Mouse (Mus musculus): Measurements from ENCODE around the gene Cgref1. TPM values are rescaled to one million over a fixed set of nuclear protein-coding genes. Genes with fewer than 3 reads are reported as not detected.

Gene Cgref1
- polyA plus RNA-seq, 1 experiment: not detected

DNA sequence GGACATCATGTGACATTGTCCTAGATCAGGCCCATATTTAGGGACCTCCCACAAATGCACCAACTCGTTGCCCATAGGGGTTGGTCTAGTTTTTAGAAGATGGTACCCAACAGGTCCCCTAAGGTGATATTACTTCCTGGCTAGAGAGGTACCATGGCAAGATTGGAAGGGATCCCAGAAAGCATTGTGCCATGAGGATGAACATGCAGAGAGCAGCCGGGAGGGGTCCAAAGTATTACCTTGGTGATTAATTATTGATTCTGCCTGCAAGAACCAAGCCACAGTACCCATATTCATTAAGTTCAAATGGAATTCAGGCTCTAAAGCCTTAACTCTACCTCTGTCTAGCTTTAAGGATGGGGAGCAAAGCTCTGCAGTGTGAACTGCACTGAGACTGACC is 19.3 kb downstream of the Cgref1 start:
- no peak for TF ChIP-seq GATA1 (IDR thresholded peaks at IDR 0.05; ENCODE audit: low read length)

DNA sequence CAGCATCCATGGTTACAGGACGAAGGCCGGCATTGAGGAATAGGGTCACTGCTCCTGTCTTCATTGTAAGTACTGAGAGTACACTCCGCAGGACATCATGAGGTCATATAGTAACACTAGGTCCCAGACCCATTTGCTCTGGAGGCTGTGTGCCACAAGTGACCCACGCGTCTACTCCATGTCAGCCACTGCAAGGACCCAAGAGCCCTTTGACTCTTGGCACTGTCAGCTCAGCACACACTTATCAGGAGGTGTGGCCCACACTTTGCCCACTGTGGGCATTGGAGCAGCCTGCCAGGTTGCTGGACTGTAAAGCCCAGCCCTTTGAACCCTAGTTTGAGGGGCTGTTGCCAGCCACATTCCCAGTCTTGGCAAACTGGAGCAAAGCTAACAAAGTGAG is 20.2 kb downstream of the Cgref1 start:
- no peak for TF ChIP-seq GATA1 (IDR thresholded peaks at IDR 0.05; ENCODE audit: low read length)

DNA sequence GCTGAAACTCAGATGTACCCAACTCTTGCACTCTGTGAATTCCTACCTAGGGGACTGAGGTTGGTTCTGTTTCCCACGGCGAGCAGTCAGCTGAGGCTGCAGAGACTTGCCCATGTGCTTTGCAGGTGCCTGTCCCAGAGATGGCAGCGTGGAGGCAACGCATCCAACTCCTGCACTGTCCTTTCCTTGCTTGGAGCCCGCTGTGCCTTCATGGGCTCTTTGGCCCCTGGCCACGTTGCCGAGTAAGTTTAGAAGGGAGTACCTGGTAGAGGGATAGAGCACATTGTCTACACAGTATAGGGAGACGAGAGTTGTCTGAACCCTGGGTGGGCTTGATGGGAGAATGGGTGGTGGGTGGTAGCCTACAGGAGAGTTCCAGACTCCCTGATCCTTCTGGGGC is 20.8 kb downstream of the Cgref1 start:
- no peak for TF ChIP-seq GATA1 (IDR thresholded peaks at IDR 0.05; ENCODE audit: low read length)

DNA sequence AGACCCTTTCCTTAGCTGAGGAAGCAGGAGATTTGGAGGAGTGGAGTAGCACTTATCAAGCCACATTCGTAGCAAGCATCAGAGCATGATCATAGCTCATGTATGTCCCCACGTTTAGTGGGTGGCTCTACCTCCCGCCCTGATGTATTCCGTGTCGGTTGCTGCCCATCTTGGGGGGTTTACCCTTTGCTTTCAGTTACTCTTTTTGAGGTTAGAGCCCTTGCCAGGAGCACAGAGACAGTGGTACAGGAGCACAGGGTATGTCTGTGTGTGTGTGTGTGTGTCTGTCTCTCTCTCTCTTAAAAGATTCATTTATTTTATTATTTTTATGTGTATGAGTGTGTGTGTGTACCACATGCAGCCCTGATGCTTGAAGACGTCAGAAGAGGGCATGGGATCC is 22.3 kb downstream of the Cgref1 start:
- no peak for TF ChIP-seq GATA1 (IDR thresholded peaks at IDR 0.05; ENCODE audit: low read length)

DNA sequence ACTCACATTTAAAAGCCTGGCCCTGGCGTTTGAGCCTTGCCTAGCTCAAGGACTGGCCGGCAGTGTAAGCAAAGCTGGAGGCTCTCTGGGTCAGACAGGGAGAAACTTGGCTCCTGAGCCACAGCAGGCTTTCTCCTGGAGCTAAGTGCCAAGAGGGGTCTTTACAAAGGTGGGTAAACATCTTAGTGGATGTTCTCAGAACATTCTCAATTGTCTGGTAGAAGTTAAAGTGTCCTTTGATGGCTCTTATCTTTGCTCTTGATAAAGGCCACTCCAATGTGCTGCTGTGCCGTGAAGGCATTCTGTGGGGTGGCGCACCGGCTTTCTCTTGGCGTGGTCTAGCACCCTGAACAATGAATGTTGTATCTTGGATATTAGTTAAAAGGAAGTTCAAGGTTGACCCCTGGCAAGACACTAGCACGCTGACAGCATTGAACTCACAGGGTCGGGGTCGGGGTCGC is 22.8 kb downstream of the Cgref1 start:
- no peak for TF ChIP-seq GATA1 (IDR thresholded peaks at IDR 0.05; ENCODE audit: low read length)

DNA sequence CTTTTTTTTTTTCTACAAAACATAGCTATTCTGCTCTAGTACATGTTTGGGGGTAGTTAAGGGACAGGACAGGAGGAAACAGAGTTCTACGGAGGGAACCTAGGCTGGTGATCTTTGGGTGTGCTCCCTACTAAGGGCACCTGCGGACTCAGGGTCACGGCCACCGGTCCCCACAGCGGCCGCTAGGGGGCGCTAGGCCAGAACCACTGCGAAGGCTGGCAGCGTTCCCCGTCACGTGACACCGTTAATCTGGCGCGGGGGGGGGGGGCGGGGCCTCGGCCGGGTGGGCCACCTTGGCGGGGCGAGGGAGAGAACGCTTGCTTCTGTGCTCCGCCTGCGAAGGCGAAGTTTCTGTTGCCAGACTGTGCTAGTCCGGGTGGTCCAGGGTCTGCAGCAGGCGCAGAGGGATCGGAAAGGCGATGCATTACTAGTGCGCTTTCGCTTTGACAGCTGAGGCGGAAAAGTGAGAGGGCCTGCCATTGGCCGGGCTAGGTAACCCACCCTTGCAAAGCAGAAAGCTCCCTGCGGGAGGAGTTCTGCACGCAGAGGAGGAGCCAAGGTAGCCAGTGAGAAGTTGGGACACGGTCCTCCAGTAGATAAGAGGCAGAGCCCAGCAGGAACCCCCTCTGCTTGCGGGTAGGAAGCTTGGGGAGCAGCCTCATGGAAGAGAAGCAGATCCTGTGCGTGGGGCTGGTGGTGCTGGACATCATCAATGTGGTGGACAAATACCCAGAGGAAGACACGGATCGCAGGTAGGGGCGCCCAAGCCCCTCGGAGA is 23.9 kb downstream of the Cgref1 start, which contains the start of gene Khk:
Khk (plus strand) TSS at position 176 of the 778 bp plus-strand sequence.
- no peak for TF ChIP-seq GATA1 (IDR thresholded peaks at IDR 0.05; ENCODE audit: low read length)

DNA sequence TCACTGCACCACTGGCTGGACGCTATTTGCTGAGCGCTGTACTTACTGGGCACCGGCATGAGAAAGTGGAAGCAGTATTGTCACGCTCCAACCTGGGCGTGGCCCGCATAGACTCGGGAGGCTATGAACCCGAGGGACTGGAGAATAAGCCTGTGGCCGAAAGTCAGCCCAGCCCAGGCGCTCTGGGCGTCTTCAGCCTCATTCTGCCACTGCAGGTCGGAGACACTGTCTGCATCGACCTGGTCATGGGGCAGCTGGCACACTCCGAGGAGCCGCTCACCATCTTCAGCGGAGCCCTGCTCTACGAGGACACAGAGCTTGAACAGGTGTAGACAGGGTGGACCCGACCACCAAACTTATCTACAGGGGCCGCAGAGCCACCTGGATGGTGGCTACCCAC is 24.8 kb downstream of the Cgref1 start:
- no peak for TF ChIP-seq GATA1 (IDR thresholded peaks at IDR 0.05; ENCODE audit: low read length)

DNA sequence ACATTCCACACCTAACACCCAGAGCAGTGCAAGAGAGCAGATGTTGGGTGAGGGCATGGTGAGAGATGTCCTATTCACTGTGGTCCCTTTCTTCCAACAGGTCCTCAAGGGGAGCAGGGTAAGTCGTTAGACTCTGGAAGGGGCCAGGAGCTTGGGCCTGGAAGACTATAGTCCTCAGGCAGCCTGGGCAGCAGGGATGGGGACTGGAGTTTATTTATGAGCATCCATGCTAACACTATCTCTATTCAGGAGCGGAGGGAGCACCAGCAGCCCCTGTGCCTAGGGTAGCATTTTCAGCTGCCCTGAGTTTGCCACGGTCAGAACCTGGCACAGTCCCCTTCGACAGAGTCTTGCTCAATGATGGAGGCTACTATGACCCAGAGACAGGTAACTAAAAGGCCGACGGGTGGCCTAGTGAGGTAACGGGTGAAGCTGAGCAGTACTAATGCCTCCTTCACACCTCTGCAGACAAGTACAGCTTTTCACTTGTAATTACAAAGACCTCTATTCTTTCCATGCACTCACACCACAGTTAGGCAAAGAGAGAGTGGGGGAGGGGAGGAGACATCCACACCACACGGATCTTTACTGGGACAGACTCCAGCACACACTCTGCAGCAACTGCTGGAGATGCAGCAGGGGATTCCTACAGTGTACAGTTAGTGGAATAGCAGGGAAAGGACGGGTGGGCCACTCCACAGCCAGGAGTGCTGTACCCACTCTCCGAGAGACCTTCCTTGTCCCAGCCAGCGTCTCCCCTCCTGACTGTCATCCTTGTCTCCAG is 25.4 kb downstream of the Cgref1 start:
- no peak for TF ChIP-seq GATA1 (IDR thresholded peaks at IDR 0.05; ENCODE audit: low read length)

DNA sequence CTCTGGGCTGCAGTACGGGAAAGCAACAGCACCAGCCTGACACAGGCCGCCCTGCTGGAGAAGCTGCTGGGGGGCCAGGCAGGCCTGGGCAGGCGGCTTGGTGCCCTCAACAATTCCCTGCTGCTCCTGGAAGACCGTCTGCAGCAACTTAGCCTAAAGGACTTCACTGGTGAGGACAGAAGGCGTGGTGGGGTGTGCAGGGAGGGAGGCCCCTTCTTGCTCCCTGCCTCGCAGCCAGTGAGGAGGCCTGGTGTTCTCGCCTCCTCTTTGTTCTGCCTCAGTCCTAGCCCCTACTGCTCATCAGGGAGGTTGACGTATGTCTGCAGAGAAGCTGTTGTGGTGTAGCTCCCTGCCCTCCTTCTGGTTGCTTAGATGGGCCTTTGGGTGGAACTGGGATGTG is 26.7 kb downstream of the Cgref1 start:
- no peak for TF ChIP-seq GATA1 (IDR thresholded peaks at IDR 0.05; ENCODE audit: low read length)

DNA sequence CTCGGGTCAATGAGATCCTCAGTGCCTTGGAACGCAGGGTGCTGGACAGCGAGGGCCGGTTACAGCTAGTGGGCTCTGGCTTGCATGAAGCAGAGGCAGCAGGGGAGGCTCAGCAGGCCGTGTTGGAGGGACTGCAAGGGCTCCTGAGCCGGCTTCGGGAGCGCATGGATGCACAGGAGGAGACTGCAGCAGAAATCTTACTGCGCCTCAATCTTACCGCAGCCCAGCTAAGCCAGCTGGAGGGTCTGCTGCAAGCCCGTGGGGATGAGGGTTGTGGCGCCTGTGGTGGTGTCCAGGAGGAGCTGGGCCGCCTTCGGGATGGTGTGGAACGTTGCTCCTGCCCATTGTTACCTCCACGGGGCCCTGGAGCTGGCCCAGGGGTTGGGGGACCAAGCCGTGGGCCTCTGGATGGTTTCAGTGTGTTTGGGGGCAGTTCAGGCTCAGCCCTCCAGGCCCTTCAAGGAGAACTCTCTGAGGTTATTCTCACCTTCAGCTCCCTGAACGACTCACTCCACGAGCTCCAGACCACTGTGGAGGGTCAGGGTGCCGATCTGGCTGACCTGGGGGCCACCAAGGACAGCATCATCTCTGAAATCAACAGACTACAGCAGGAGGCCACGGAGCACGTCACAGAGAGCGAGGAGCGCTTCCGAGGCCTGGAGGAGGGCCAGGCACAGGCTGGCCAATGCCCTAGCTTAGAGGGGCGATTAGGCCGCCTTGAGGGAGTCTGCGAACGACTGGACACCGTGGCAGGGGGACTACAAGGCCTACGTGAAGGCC is 27.3 kb downstream of the Cgref1 start:
- no peak for TF ChIP-seq GATA1 (IDR thresholded peaks at IDR 0.05; ENCODE audit: low read length)

DNA sequence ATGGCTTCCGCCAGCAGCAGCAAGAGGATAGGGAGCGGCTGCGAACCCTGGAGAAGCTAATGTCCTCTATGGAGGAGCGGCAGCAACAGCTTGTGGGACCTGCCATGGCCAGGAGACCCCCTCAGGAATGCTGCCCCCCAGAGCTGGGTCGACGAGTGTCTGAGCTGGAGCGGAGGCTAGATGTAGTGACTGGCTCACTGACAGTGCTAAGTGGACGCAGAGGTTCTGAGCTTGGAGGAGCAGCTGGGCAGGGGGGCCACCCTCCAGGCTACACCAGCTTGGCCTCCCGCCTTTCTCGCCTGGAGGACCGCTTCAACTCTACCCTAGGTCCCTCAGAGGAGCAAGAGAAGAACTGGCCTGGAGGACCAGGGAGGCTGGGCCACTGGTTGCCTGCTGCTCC is 28.0 kb downstream of the Cgref1 start:
- no peak for TF ChIP-seq GATA1 (IDR thresholded peaks at IDR 0.05; ENCODE audit: low read length)

DNA sequence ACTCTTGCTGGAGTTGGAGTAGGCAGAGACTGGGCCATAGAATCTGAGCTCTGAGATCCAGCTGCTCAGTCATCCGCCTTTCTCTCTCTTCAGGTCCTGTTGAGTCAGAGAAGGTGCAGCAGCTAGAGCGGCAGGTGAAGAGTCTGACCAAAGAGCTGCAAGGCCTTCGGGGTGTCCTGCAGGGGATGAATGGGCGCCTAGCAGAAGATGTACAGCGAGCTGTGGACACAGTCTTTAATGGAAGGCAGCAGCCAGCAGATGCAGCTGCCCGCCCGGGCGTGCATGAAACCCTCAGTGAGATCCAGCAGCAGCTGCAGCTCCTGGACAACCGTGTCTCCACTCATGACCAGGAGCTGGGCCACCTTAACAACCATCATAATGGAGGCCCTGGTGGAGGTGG is 28.6 kb downstream of the Cgref1 start:
- TF ChIP-seq GATA1 (IDR thresholded peaks at IDR 0.05; ENCODE audit: low read length): no peak

DNA sequence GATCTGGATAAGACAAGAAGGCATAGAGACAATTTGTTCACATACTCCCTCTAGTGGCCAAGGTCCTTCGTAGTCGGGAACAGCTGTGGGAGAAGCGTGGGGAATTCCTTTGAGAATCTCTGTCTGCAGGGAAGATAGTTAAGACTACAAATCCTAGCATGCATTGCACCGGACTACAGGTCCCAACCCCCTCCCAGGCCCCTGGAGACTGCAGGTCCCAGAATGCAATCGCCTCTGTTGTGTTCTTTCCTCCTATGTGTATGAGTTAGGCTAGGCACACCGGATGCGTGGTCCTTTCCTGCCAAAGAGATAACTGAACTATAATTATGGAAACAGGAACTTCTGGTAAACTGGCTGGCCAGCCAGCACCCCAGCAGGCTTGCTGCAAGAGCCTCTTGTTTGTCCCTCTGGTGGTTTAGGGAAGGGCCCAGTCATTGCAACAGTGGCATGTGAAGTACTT is 29.4 kb downstream of the Cgref1 start:
- no peak for TF ChIP-seq GATA1 (IDR thresholded peaks at IDR 0.05; ENCODE audit: low read length)

DNA sequence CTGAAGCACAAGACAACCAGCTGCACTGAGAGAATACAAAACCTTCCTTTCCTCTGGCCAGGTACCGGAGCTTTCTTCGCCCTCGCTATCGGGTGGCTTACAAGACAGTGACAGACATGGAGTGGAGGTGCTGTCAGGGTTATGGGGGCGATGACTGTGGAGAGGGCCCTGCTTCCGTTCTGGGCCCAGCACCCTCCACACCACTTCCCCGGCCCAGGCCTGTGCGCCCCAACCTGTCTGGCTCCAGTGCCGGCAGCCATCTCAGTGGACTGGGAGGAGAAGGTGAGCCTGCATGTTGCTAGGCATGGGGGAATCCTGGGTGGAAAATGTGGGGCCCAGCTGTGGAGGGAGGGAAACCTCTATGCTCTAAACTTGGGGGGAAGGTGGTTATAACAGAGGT is 29.9 kb downstream of the Cgref1 start:
- no peak for TF ChIP-seq GATA1 (IDR thresholded peaks at IDR 0.05; ENCODE audit: low read length)

DNA sequence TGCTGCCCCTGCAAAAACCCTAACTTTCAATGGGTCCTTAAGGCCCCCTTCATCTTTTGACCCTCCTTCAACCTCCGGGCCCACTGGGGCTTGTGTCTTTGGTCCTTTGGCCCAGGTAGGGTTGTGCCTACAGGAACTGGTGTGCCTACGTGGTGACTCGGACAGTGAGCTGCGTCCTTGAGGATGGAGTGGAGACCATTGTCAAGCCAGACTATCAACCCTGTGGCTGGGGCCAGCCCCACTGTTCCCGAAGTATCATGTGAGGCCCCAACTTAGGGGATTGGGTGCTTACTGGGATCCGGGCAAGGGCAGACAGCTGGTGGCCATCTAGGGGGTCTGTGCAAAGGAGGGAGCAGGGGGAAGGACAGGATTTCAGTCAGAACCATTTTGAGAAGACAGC is 30.5 kb downstream of the Cgref1 start:
- no peak for TF ChIP-seq GATA1 (IDR thresholded peaks at IDR 0.05; ENCODE audit: low read length)

DNA sequence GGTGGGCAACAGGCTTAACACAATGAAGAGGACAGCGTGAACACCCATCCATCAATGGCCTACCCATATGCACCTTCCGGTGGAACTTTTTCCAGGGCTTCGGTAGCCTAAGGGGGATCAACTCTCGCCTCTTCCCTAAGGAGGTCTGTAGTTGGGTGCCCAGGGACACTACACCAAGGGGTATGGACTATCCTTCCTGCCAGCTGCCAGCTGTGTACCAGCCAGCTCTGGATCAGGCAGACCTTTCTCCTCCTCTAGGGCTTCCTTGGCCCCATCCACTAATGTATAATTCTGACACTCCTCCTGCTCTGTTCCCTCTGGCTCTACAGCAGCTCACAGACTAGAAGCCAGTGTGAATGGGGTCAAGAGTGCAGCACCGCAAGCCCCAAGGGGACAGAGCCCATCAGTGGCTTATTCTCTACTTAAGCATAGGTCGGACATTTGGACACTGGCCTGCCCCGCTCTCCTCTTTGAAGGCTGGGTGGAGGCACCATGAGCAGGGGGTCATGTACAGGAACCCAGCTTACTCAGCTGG is 31.2 kb downstream of the Cgref1 start:
- no peak for TF ChIP-seq GATA1 (IDR thresholded peaks at IDR 0.05; ENCODE audit: low read length)
